Mouse (Mus musculus): Measurements from ENCODE around the gene Fam19a1.

DNA sequence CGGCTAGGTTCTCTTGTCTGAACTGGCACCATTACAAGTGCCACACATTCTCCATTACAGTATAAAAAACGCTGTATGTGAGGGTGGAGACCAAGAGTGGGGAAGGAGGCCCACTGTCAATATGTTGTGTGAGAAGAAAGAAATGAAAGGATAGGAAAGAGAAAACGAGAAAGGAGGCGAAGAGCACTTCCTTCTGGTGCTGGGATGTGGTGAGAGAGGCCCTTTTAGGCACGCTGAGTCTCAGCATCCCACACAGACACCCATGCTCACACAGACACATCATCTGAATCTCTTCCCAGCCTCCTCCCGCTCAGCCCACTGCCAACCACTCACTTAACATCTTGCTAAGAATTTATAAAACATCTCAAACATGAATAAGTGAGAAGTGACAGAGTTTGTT, 14.7 kb upstream of the Fam19a1 start:
- TF ChIP-seq CTCF (conservative IDR thresholded peaks at IDR 0.05; ENCODE audit: low read length): no peak
- no peak for TF ChIP-seq POU5F1 (IDR thresholded peaks at IDR 0.05; ENCODE audit: borderline replicate concordance, low read length)
- TF ChIP-seq NANOG (IDR thresholded peaks at IDR 0.05; ENCODE audit: borderline replicate concordance, low read length): no peak
